Mouse (Mus musculus): ENCODE data around the gene Mog. TPM values are rescaled to one million over a fixed set of nuclear protein-coding genes. Genes with fewer than 3 reads are reported as not detected.

The Mog gene
- polyA plus RNA-seq (2015; fragmentation: Nextera tagmentation; extraction: Ambion mirVana), result 0.30 and 0.31 TPM in 2 replicates

GRCm38 (mm10) chr17:37022628-37023576, at the start of gene Mog:
Gene Mog (minus strand): TSS chr17:37023398.
- 0 out of 2 replicates have a peak, but pooled peaks cover 3% of the 10 kb centered on the region for H3K4me1 ChIP-seq
- 70% methylated on average over 9 of the region's 9 CpGs for WGBS
- H3K27me3 ChIP-seq, result no peaks in the 10 kb centered on the region
- ATAC-seq (ENCODE audit: insufficient number of reproducible peaks, insufficient read depth, low FRiP score, low TSS enrichment, low read depth), result no peak
- no peak within 1 kb of the TSS for H3K4me3 ChIP-seq
- H3K9ac ChIP-seq, result no peak within 1 kb of the TSS
- no peaks in the 10 kb centered on the region for H3K9me3 ChIP-seq
- no peak within 1 kb of the TSS for H3K27ac ChIP-seq
- H3K36me3 ChIP-seq, result no peaks in the 10 kb centered on the region
- H3K4me2 ChIP-seq, result no peak within 1 kb of the TSS

GRCm38 (mm10) chr17:37072730-37073276, 49.6 kb upstream of the Mog start:
- Histone ChIP-seq H3K27ac (no peak overlapping the region), H3K9me3 (no peaks in the 10 kb centered on the region), H3K4me2 (no peak overlapping the region), H3K4me3 (no peak overlapping the region), H3K4me1 (peaks cover 5% of the 10 kb centered on the region), H3K9ac (no peak overlapping the region), H3K36me3 (peaks cover 89% of the 10 kb centered on the region), H3K27me3 (no peaks in the 10 kb centered on the region)
- 70% methylated on average over 11 of the region's 11 CpGs for WGBS
- no peak for ATAC-seq (ENCODE audit: insufficient number of reproducible peaks, insufficient read depth, low FRiP score, low TSS enrichment, low read depth)

- H3K9me3 ChIP-seq, result no peaks in the 10 kb centered on the region
- no peak overlapping the region for H3K4me2 ChIP-seq
- no peaks in the 10 kb centered on the region for H3K4me1 ChIP-seq
- H3K36me3 ChIP-seq, result peaks cover 95% of the 10 kb centered on the region
- H3K27me3 ChIP-seq, result no peaks in the 10 kb centered on the region
- ATAC-seq (ENCODE audit: insufficient number of reproducible peaks, insufficient read depth, low FRiP score, low TSS enrichment, low read depth), result no peak
- H3K4me3 ChIP-seq, result no peak overlapping the region
- H3K27ac ChIP-seq, result no peak overlapping the region
- WGBS, result 84% methylated on average over 12 of the region's 12 CpGs
- no peak overlapping the region for H3K9ac ChIP-seq
Measured at GRCm38 (mm10) chr17:37072080-37072729, 49.0 kb upstream of the Mog start.

GRCm38 (mm10) chr17:37070121-37070520, 46.9 kb upstream of the Mog start:
- no peaks in the 10 kb centered on the region for H3K9me3 ChIP-seq
- no peak overlapping the region for H3K4me2 ChIP-seq
- no peak overlapping the region for H3K4me3 ChIP-seq
- ATAC-seq (ENCODE audit: insufficient number of reproducible peaks, insufficient read depth, low FRiP score, low TSS enrichment, low read depth), result no peak
- H3K4me1 ChIP-seq, result no peaks in the 10 kb centered on the region
- peaks cover 97% of the 10 kb centered on the region for H3K36me3 ChIP-seq
- H3K27ac ChIP-seq, result no peak overlapping the region
- 89% methylated on average over 8 of the region's 8 CpGs for WGBS
- H3K27me3 ChIP-seq, result no peaks in the 10 kb centered on the region
- no peak overlapping the region for H3K9ac ChIP-seq

- H3K4me2 ChIP-seq, result no peak overlapping the region
- H3K4me1 ChIP-seq, result no peaks in the 10 kb centered on the region
- H3K27ac ChIP-seq, result no peak overlapping the region
- no peak overlapping the region for H3K4me3 ChIP-seq
- 85% methylated on average over 1 of the region's 1 CpGs for WGBS
- no peak overlapping the region for H3K9ac ChIP-seq
- no peaks in the 10 kb centered on the region for H3K9me3 ChIP-seq
- no peaks in the 10 kb centered on the region for H3K27me3 ChIP-seq
- peaks cover 96% of the 10 kb centered on the region for H3K36me3 ChIP-seq
- ATAC-seq (ENCODE audit: insufficient number of reproducible peaks, insufficient read depth, low FRiP score, low TSS enrichment, low read depth), result no peak
Measured at GRCm38 (mm10) chr17:37067861-37068260, 44.7 kb upstream of the Mog start.

- Histone ChIP-seq H3K4me3 (no peak overlapping the region), H3K9me3 (no peaks in the 10 kb centered on the region), H3K36me3 (peaks cover 96% of the 10 kb centered on the region), H3K9ac (no peak overlapping the region), H3K27ac (no peak overlapping the region), H3K27me3 (no peaks in the 10 kb centered on the region), H3K4me2 (no peak overlapping the region), H3K4me1 (no peaks in the 10 kb centered on the region)
- no peak for ATAC-seq (ENCODE audit: insufficient number of reproducible peaks, insufficient read depth, low FRiP score, low TSS enrichment, low read depth)
- WGBS, result 90% methylated on average over 2 of the region's 2 CpGs
Measured at GRCm38 (mm10) chr17:37065993-37066392, 42.8 kb upstream of the Mog start.

GRCm38 (mm10) chr17:37063686-37064495, 40.7 kb upstream of the Mog start:
- H3K4me3 ChIP-seq, result no peak overlapping the region
- H3K4me2 ChIP-seq, result no peak overlapping the region
- no peak overlapping the region for H3K27ac ChIP-seq
- 68% methylated on average over 11 of the region's 11 CpGs for WGBS
- no peak for ATAC-seq (ENCODE audit: insufficient number of reproducible peaks, insufficient read depth, low FRiP score, low TSS enrichment, low read depth)
- H3K36me3 ChIP-seq, result peaks cover 93% of the 10 kb centered on the region
- no peak overlapping the region for H3K9ac ChIP-seq
- no peaks in the 10 kb centered on the region for H3K27me3 ChIP-seq
- no peaks in the 10 kb centered on the region for H3K9me3 ChIP-seq
- H3K4me1 ChIP-seq, result no peaks in the 10 kb centered on the region

- H3K36me3 ChIP-seq, result peaks cover 92% of the 10 kb centered on the region
- 47% methylated on average over 10 of the region's 10 CpGs for WGBS
Measured at GRCm38 (mm10) chr17:37063063-37063462, 39.9 kb upstream of the Mog start.

GRCm38 (mm10) chr17:37062101-37062641, 39.0 kb upstream of the Mog start:
- Histone ChIP-seq H3K9me3 (no peaks in the 10 kb centered on the region), H3K4me3 (no peak overlapping the region), H3K9ac (no peak overlapping the region), H3K27ac (no peak overlapping the region), H3K36me3 (peaks cover 86% of the 10 kb centered on the region), H3K4me1 (no peaks in the 10 kb centered on the region), H3K27me3 (no peaks in the 10 kb centered on the region), H3K4me2 (no peak overlapping the region)
- WGBS, result 85% methylated on average over 10 of the region's 10 CpGs
- ATAC-seq (ENCODE audit: insufficient number of reproducible peaks, insufficient read depth, low FRiP score, low TSS enrichment, low read depth), result no peak

More at GRCm38 (mm10) chr17:37063063-37063462, 39.9 kb upstream of the Mog start:
- Histone ChIP-seq H3K27ac (no peak overlapping the region), H3K4me1 (no peaks in the 10 kb centered on the region), H3K9me3 (no peaks in the 10 kb centered on the region), H3K4me3 (no peak overlapping the region), H3K4me2 (no peak overlapping the region), H3K9ac (no peak overlapping the region), H3K27me3 (no peaks in the 10 kb centered on the region)
- no peak for ATAC-seq (ENCODE audit: insufficient number of reproducible peaks, insufficient read depth, low FRiP score, low TSS enrichment, low read depth)

- Histone ChIP-seq H3K4me1 (no peaks in the 10 kb centered on the region), H3K27ac (no peak overlapping the region), H3K9ac (no peak overlapping the region), H3K4me2 (no peak overlapping the region), H3K36me3 (peaks cover 86% of the 10 kb centered on the region), H3K27me3 (no peaks in the 10 kb centered on the region), H3K9me3 (no peaks in the 10 kb centered on the region), H3K4me3 (no peak overlapping the region)
- no peak for ATAC-seq (ENCODE audit: insufficient number of reproducible peaks, insufficient read depth, low FRiP score, low TSS enrichment, low read depth)
- 87% methylated on average over 3 of the region's 3 CpGs for WGBS
Measured at GRCm38 (mm10) chr17:37061435-37061834, 38.2 kb upstream of the Mog start.

GRCm38 (mm10) chr17:37056957-37057356, 33.8 kb upstream of the Mog start:
- H3K36me3 ChIP-seq, result peaks cover 70% of the 10 kb centered on the region
- H3K4me2 ChIP-seq, result no peak overlapping the region
- H3K27me3 ChIP-seq, result no peaks in the 10 kb centered on the region
- no peak overlapping the region for H3K27ac ChIP-seq
- H3K4me3 ChIP-seq, result no peak overlapping the region
- 92% methylated on average over 6 of the region's 6 CpGs for WGBS
- peaks cover 5% of the 10 kb centered on the region; the same call in 1 of the 2 replicates for H3K4me1 ChIP-seq
- no peak overlapping the region for H3K9ac ChIP-seq
- no peaks in the 10 kb centered on the region for H3K9me3 ChIP-seq
- ATAC-seq (ENCODE audit: insufficient number of reproducible peaks, insufficient read depth, low FRiP score, low TSS enrichment, low read depth), result no peak

Data from embryonic facial prominence, embryonic 13.5 days (tissue).